Comparison of ENCODE assay signal across 27 mouse cellular contexts in genomic region chr3:57440956-57441355, GRCm38 (mm10). TPM values are rescaled to one million over a fixed set of nuclear protein-coding genes. Genes with fewer than 3 reads are reported as not detected.
DNase-seq lines count a peak whose midpoint lies in the region; ATAC-seq lines count a peak whose summit lies in the region.
"Had no signal": no experiment of that assay in that cellular context is flagged by ENCODE, and none has a peak within 500 bp of the region (broad histone marks: within the 10 kb centered on the region; RNA-seq: fewer than 3 reads in every experiment).

No protein-coding gene starts in this region.

- H3K27ac ChIP-seq in embryonic facial prominence, embryonic 11.5 days (replicated peaks; ENCODE audit: low read depth, low read length), result no peak overlapping the region
- H3K27ac ChIP-seq in embryonic facial prominence, embryonic 10.5 days (replicated peaks), result no peak overlapping the region
- no peak overlapping the region for H3K27ac ChIP-seq in limb, embryonic 11.5 days (replicated peaks; ENCODE audit: low read depth, low read length)
- no peak overlapping the region for H3K27ac ChIP-seq in limb, embryonic 10.5 days
- H3K27ac ChIP-seq in kidney, embryonic 14.5 days (ENCODE audit: low read depth, low read length), result no peak overlapping the region
- H3K27ac ChIP-seq: embryonic facial prominence, embryonic 12.5 days; embryonic facial prominence, embryonic 15.5 days; forebrain, embryonic 13.5 days; forebrain, embryonic 15.5 days had no signal

- no peaks in the 10 kb centered on the region for H3K36me3 ChIP-seq in embryonic facial prominence, embryonic 11.5 days (replicated peaks; ENCODE audit: control insufficient read depth, insufficient read depth, low read depth, low read length)
- no peaks in the 10 kb centered on the region for H3K36me3 ChIP-seq in embryonic facial prominence, embryonic 10.5 days (replicated peaks)
- H3K36me3 ChIP-seq in limb, embryonic 11.5 days (ENCODE audit: control insufficient read depth, insufficient read depth, low read length), result no peaks in the 10 kb centered on the region
- H3K36me3 ChIP-seq in limb, embryonic 10.5 days, result no peaks in the 10 kb centered on the region
- H3K36me3 ChIP-seq in kidney, embryonic 14.5 days (ENCODE audit: control insufficient read depth, insufficient read depth, low read length), result no peaks in the 10 kb centered on the region
- H3K36me3 ChIP-seq: embryonic facial prominence, embryonic 12.5 days; embryonic facial prominence, embryonic 15.5 days; forebrain, embryonic 15.5 days; G1E had no signal

- no peak overlapping the region for H3K4me3 ChIP-seq in embryonic facial prominence, embryonic 11.5 days (ENCODE audit: low read depth, low read length)
- no peak overlapping the region for H3K4me3 ChIP-seq in embryonic facial prominence, embryonic 10.5 days
- no peak overlapping the region for H3K4me3 ChIP-seq in limb, embryonic 11.5 days (ENCODE audit: low read depth, low read length)
- H3K4me3 ChIP-seq in limb, embryonic 10.5 days, result no peak overlapping the region
- H3K4me3 ChIP-seq in kidney, embryonic 14.5 days (ENCODE audit: low read length), result no peak overlapping the region
- H3K4me3 ChIP-seq: embryonic facial prominence, embryonic 12.5 days; embryonic facial prominence, embryonic 15.5 days; erythroblast, embryonic 14.5 days; forebrain, embryonic 13.5 days; forebrain, embryonic 15.5 days had no signal

- H3K4me2 ChIP-seq in embryonic facial prominence, embryonic 11.5 days (ENCODE audit: low read depth, low read length), result no peak overlapping the region
- H3K4me2 ChIP-seq in limb, embryonic 11.5 days (ENCODE audit: low read depth, severe bottlenecking), result no peak overlapping the region
- H3K4me2 ChIP-seq in kidney, embryonic 14.5 days (replicated peaks; ENCODE audit: low read depth, low read length), result no peak overlapping the region
- H3K4me2 ChIP-seq: embryonic facial prominence, embryonic 12.5 days; embryonic facial prominence, embryonic 15.5 days; forebrain, embryonic 13.5 days; forebrain, embryonic 15.5 days had no signal

- H3K27me3 ChIP-seq in embryonic facial prominence, embryonic 11.5 days (ENCODE audit: control insufficient read depth, insufficient read depth, low read length), result no peaks in the 10 kb centered on the region
- H3K27me3 ChIP-seq in embryonic facial prominence, embryonic 10.5 days (replicated peaks; ENCODE audit: low read depth, poor library complexity, severe bottlenecking), result no peaks in the 10 kb centered on the region
- H3K27me3 ChIP-seq in limb, embryonic 11.5 days (ENCODE audit: control insufficient read depth, insufficient read depth, low read length), result no peaks in the 10 kb centered on the region
- H3K27me3 ChIP-seq in limb, embryonic 10.5 days (ENCODE audit: low read depth, poor library complexity, severe bottlenecking), result no peaks in the 10 kb centered on the region
- H3K27me3 ChIP-seq in kidney, embryonic 14.5 days (ENCODE audit: control insufficient read depth, insufficient read depth, low read length), result no peaks in the 10 kb centered on the region
- H3K27me3 ChIP-seq: CH12.LX; embryonic facial prominence, embryonic 12.5 days; embryonic facial prominence, embryonic 15.5 days; forebrain, embryonic 13.5 days; forebrain, embryonic 15.5 days; Patski had no signal

- no peaks in the 10 kb centered on the region for H3K4me1 ChIP-seq in embryonic facial prominence, embryonic 11.5 days (ENCODE audit: control insufficient read depth, insufficient read depth, low read length)
- H3K4me1 ChIP-seq in embryonic facial prominence, embryonic 10.5 days, result no peaks in the 10 kb centered on the region
- no peaks in the 10 kb centered on the region for H3K4me1 ChIP-seq in limb, embryonic 11.5 days (ENCODE audit: control insufficient read depth, insufficient read depth, low read length)
- no peaks in the 10 kb centered on the region for H3K4me1 ChIP-seq in limb, embryonic 10.5 days
- H3K4me1 ChIP-seq in kidney, embryonic 14.5 days (ENCODE audit: control insufficient read depth, insufficient read depth, low read length), result no peaks in the 10 kb centered on the region
- H3K4me1 ChIP-seq: embryonic facial prominence, embryonic 12.5 days; forebrain, embryonic 13.5 days; forebrain, embryonic 15.5 days had no signal

- H3K9me3 ChIP-seq in embryonic facial prominence, embryonic 11.5 days (replicated peaks; ENCODE audit: control insufficient read depth, low read length), result no peaks in the 10 kb centered on the region
- no peaks in the 10 kb centered on the region for H3K9me3 ChIP-seq in embryonic facial prominence, embryonic 10.5 days
- H3K9me3 ChIP-seq in limb, embryonic 11.5 days (ENCODE audit: control insufficient read depth, low read length), result no peaks in the 10 kb centered on the region
- H3K9me3 ChIP-seq in limb, embryonic 10.5 days (replicated peaks), result no peaks in the 10 kb centered on the region
- no peaks in the 10 kb centered on the region for H3K9me3 ChIP-seq in kidney, embryonic 14.5 days (ENCODE audit: control insufficient read depth, low read length)
- H3K9me3 ChIP-seq: embryonic facial prominence, embryonic 12.5 days; embryonic facial prominence, embryonic 15.5 days; forebrain, embryonic 13.5 days; forebrain, embryonic 15.5 days had no signal

- WGBS in embryonic facial prominence, embryonic 11.5 days, result 55% methylated on average over 3 of the region's 3 CpGs
- WGBS in embryonic facial prominence, embryonic 10.5 days, result 56% methylated on average over 3 of the region's 3 CpGs
- 56% methylated on average over 3 of the region's 3 CpGs for WGBS in limb, embryonic 11.5 days
- WGBS in limb, embryonic 10.5 days, result 63% methylated on average over 3 of the region's 3 CpGs
- WGBS in kidney, embryonic 14.5 days, result 64% methylated on average over 3 of the region's 3 CpGs

- peak; percentile 21 for DNase-seq in embryonic facial prominence, embryonic 11.5 days (ENCODE audit: low spot score)
- no peak for DNase-seq in embryonic facial prominence, embryonic 10.5 days (ENCODE audit: low spot score)
- peak; percentile 19 for DNase-seq in limb, embryonic 11.5 days (ENCODE audit: low spot score)
- DNase-seq in limb, embryonic 10.5 days (ENCODE audit: low spot score), result no peak
- peak; percentile 82 for DNase-seq in gonadal fat pad, adult 2 months (ENCODE audit: low read depth)
- DNase-seq: adrenal gland, adult 8-10 months; adrenal gland, postnatal 14 days; adrenal gland, postnatal 36 days; B cell, adult 2 months; cerebellum, adult 11-12 months; cerebellum, adult 2 months; cerebellum, adult 9-10 months; cerebellum, postnatal 10 days; cerebellum, postnatal 25 days; forebrain, postnatal 0 days had no signal

- no peak overlapping the region for H3K9ac ChIP-seq in embryonic facial prominence, embryonic 11.5 days (replicated peaks; ENCODE audit: low read length)
- H3K9ac ChIP-seq in limb, embryonic 11.5 days (ENCODE audit: low read length), result no peak overlapping the region
- no peak overlapping the region for H3K9ac ChIP-seq in kidney, embryonic 14.5 days (ENCODE audit: low read depth, low read length)
- H3K9ac ChIP-seq: embryonic facial prominence, embryonic 12.5 days; embryonic facial prominence, embryonic 15.5 days; forebrain, embryonic 13.5 days; forebrain, embryonic 15.5 days; forebrain, postnatal 0 days had no signal

- ATAC-seq in embryonic facial prominence, embryonic 11.5 days (replicated peaks; ENCODE audit: insufficient number of reproducible peaks, low FRiP score, low TSS enrichment, low read depth), result no peak
- no peak for ATAC-seq in limb, embryonic 11.5 days (ENCODE audit: insufficient number of reproducible peaks, low FRiP score, low TSS enrichment, low read depth)
- no peak for ATAC-seq in kidney, embryonic 14.5 days (ENCODE audit: low FRiP score, low TSS enrichment)
- ATAC-seq: activated CD4-positive, CD25-positive, alpha-beta regulatory T cell, adult 4 months; CD4-positive, CD25-positive, alpha-beta regulatory T cell, adult 4 months; forebrain, embryonic 13.5 days; forebrain, embryonic 15.5 days; forebrain, postnatal 0 days; Patski had no signal

RNA-seq across cellular contexts. Expression of gene Tm4sf4, which starts 15.8 kb away (rescaled TPM):
- not detected in 2 replicates for polyA plus RNA-seq in embryonic facial prominence, embryonic 11.5 days (2014; fragmentation: Nextera tagmentation; extraction: Ambion mirVana)
- not detected in 2 replicates for polyA plus RNA-seq in embryonic facial prominence, embryonic 10.5 days (2016; fragmentation: Nextera tagmentation; extraction: Ambion mirVana)
- 0.24 TPM in 1 of 2 replicates, not detected in the other for polyA plus RNA-seq in limb, embryonic 11.5 days (2014; fragmentation: Nextera tagmentation; extraction: Ambion mirVana)
- polyA plus RNA-seq in limb, embryonic 10.5 days (2016; fragmentation: Nextera tagmentation; extraction: Ambion mirVana), result not detected in 2 replicates
- 6.4 and 13.8 TPM in 2 replicates for polyA plus RNA-seq in gonadal fat pad, adult 2 months (2012; rRNA removed)
- 0.21 and 0.51 TPM in 2 replicates for polyA plus RNA-seq in kidney, embryonic 14.5 days (2014; fragmentation: Nextera tagmentation; extraction: Ambion mirVana)
- polyA plus RNA-seq: activated CD4-positive, CD25-positive, alpha-beta regulatory T cell, adult 4 months; CD4-positive, CD25-positive, alpha-beta regulatory T cell, adult 4 months; cerebellum, adult 2 months; cortical plate, adult 2 months; embryonic facial prominence, embryonic 12.5 days; embryonic facial prominence, embryonic 15.5 days; erythroblast, embryonic 14.5 days; forebrain, embryonic 13.5 days; forebrain, postnatal 0 days; G1E had no signal

Comparison
In these comparisons a context has a peak if more than half of its experiments do, and no peak if none do; other contexts are left out.
1. DNase-seq: peak in embryonic facial prominence, embryonic 11.5 days (single experiment), limb, embryonic 11.5 days (single experiment) and gonadal fat pad, adult 2 months (single experiment); none in embryonic facial prominence, embryonic 10.5 days (single experiment) and limb, embryonic 10.5 days (single experiment).